Mouse (Mus musculus): ENCODE results near the gene Phldb3.

- TF ChIP-seq CTCF (IDR thresholded peaks at IDR 0.05; ENCODE audit: extremely low read depth, insufficient read depth, insufficient read length, insufficient replicate concordance) (no peak), POLR2A (IDR thresholded peaks at IDR 0.05; ENCODE audit: low read depth, low read length) (no peak)
Observed at GRCm38 (mm10) chr7:24594309-24594803, 16.2 kb upstream of the Phldb3 start.
